Mouse (Mus musculus) G1E (cell line): ENCODE data around the gene Magi3. TPM values are rescaled to one million over a fixed set of nuclear protein-coding genes. Genes with fewer than 3 reads are reported as not detected.

Source experiments
- ATAC-seq: 2 replicates; pipeline ENCODE4 v1.8.0; 2016; ENCODE audit warnings: mild to moderate bottlenecking; ENCODE audit not compliant: insufficient number of reproducible peaks, poor library complexity, low FRiP score, severe bottlenecking; ENCODE audit errors: extremely low read depth
- DNase-seq: peaks from one replicate; pipeline ENCODE4 v3.0.0; 2012; ENCODE audit warnings: low spot score
- H3K27me3 ChIP-seq: 2 replicates; pipeline ENCODE4 v1.6.1; 2012; ENCODE audit warnings: mild to moderate bottlenecking, low read length, inconsistent platforms; ENCODE audit not compliant: insufficient read depth
- H3K36me3 ChIP-seq: replicated peaks from 2 replicates; pipeline ENCODE3; 2012; ENCODE audit warnings: mild to moderate bottlenecking, inconsistent platforms
- H3K4me1 ChIP-seq: 2 replicates; pipeline ENCODE4 v1.6.1; 2012; ENCODE audit warnings: low read depth, low read length, inconsistent platforms, mixed read lengths; ENCODE audit not compliant: insufficient read depth
- H3K4me3 ChIP-seq: 2 replicates; pipeline ENCODE4 v1.5.1; 2012; ENCODE audit warnings: low read depth, mild to moderate bottlenecking, inconsistent platforms, low read length, moderate library complexity, mixed read lengths
- H3K9me3 ChIP-seq: replicated peaks from 2 replicates; pipeline ENCODE4 v1.6.1; 2012; ENCODE audit warnings: inconsistent platforms
- CTCF ChIP-seq: IDR thresholded peaks from 2 replicates; pipeline ENCODE4 v1.5.1; 2012; ENCODE audit warnings: low read depth, low read length, inconsistent platforms, mixed read lengths
- GATA1 ChIP-seq: IDR thresholded peaks from 2 replicates; pipeline ENCODE4 v1.6.1; 2012; ENCODE audit warnings: borderline replicate concordance, low read length, inconsistent platforms, mixed read lengths
- GATA2 ChIP-seq: IDR thresholded peaks from 2 replicates; pipeline ENCODE4 v1.6.1; 2012; ENCODE audit warnings: low read depth, low read length, inconsistent platforms, borderline replicate concordance
- POLR2AphosphoS5 ChIP-seq: IDR thresholded peaks from 2 replicates; pipeline ENCODE4 v1.6.1; 2012; ENCODE audit warnings: low read depth, low read length, inconsistent platforms; ENCODE audit not compliant: insufficient replicate concordance
- TAL1 ChIP-seq: conservative IDR thresholded peaks from 2 replicates; pipeline ENCODE4 v1.6.1; 2012; ENCODE audit warnings: low read depth, low read length, inconsistent platforms, mixed read lengths
- polyA plus RNA-seq: library from polyadenylated mRNA; stranded (reverse); fragments of >175 nt; gene quantifications from 2 replicates; pipeline ENCODE4 v1.2.3, GENCODE M21; 2012
- total RNA-seq, 2 experiments: library from RNA; stranded (forward) in 1 of 2; stranded (reverse) in 1 of 2; fragments of 200-1000 nt in 1 of 2; fragments of >200 nt in 1 of 2; fragmentation: Nextera tagmentation in 1 of 2; gene quantifications; 2 replicates each; pipeline ENCODE4 v1.2.3; 2014 to 2017

Magi3 gene
- total and polyA plus RNA-seq, 3 experiments, result 0.16 TPM; not detected in 2

DNA sequence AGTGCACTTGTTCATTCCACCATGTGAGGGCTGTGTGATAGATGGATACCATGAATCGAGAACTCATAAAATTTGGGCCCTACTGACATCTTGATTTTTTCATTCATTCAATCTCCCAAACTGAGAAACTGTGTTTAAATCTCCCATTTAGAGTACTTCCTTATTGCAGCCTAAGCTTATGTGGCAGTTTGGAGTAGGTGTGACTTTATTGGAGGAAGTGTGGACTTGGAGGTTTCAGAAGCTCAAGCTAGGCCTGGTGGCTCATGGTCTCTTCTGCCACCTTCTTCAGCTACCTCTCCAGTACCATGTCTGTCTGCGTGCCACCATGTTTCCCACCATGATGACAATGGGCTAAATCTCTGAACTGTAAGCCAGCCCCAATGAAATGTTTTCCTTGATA is 15.9 kb upstream of the Magi3 start:
- Histone ChIP-seq H3K36me3 (no peaks in the 10 kb centered on the region), H3K4me1 (no peaks in the 10 kb centered on the region), H3K4me3 (no peak overlapping the region), H3K27me3 (no peaks in the 10 kb centered on the region), H3K9me3 (no peaks in the 10 kb centered on the region)
- no peak for ATAC-seq
- DNase-seq, result no peak
- TF ChIP-seq GATA2 (no peak), GATA1 (no peak), CTCF (no peak), TAL1 (no peak), POLR2AphosphoS5 (no peak)

DNA sequence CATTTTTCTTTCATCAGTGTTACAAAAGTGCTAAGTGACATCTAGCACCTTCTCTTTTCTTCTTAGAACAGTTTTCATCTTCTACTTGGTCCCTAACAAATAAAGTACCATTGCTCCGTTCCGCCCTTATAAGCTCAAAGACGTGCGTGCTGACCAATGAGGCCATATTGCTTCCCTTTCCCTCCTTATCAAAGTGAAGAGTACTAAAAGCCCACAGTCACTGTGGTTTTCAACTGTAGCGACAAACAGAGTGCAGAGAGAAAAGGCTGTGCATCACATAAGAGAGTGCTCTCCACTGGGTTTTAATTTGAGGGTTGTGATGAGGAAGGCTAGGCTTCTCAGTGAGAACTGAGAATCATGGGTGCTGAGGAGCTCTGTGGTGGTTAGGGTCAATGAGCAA is 14.9 kb upstream of the Magi3 start:
- no peak for TF ChIP-seq GATA1
- TF ChIP-seq TAL1, result no peak
- no peak for TF ChIP-seq POLR2AphosphoS5
- no peak for TF ChIP-seq CTCF
- no peak for TF ChIP-seq GATA2
- no peak for ATAC-seq
- no peaks in the 10 kb centered on the region for H3K9me3 ChIP-seq

DNA sequence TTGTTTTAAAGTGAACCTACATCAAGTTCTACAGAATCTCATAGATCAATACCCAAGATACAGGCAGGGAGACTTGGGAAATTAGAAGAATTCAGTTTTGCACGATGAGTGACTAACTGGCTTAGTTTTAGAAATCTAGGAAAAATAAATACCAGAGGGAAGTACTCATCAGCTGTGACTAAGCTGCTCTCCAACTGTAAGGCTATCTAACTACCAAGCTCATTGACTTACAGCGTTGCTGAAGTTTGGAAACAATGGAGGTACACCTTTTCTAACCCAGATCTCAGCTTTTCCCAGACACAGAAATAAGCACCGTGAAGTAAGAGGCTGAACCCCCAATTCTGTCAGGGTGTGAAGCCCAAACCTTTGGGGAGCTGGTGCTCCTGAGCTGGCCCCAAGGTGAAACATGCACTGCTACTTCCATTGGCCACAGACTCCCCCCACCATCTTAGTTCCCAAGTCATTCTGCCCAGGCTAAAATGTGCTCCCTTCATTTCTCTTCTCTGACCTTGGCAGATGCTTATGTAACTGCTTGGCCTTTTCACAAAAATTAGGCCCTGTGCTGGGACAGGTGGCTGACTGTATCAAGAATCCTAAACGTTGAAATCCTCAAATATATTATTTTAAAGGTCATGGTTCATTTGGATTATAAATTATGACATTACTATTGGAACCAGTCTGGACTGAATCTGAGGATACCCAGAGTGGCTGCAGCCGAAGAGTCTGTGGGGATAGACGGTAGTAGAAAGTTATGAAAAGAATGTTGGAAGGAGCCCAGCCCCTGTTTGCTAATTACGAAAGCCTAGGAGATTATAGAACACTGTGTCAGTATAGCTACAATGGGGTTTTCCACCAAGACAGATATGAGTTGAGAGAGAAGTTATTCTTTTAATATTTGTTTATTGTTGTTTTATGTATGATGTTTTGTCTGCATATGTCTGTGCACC is 13.5 kb upstream of the Magi3 start:
- Histone ChIP-seq H3K4me1 (no peaks in the 10 kb centered on the region), H3K4me3 (no peak overlapping the region), H3K9me3 (no peaks in the 10 kb centered on the region), H3K27me3 (no peaks in the 10 kb centered on the region; the same call in 1 of the 2 replicates), H3K36me3 (no peaks in the 10 kb centered on the region)
- TF ChIP-seq GATA2 (no peak), GATA1 (no peak), POLR2AphosphoS5 (no peak), CTCF (no peak), TAL1 (no peak)
- ATAC-seq (no peak), DNase-seq (no peak)

More for the DNA sequence above, 14.9 kb upstream of the Magi3 start:
- H3K4me1 ChIP-seq, result no peaks in the 10 kb centered on the region
- H3K27me3 ChIP-seq, result no peaks in the 10 kb centered on the region
- H3K36me3 ChIP-seq, result no peaks in the 10 kb centered on the region
- H3K4me3 ChIP-seq, result no peak overlapping the region
- no peak for DNase-seq

DNA sequence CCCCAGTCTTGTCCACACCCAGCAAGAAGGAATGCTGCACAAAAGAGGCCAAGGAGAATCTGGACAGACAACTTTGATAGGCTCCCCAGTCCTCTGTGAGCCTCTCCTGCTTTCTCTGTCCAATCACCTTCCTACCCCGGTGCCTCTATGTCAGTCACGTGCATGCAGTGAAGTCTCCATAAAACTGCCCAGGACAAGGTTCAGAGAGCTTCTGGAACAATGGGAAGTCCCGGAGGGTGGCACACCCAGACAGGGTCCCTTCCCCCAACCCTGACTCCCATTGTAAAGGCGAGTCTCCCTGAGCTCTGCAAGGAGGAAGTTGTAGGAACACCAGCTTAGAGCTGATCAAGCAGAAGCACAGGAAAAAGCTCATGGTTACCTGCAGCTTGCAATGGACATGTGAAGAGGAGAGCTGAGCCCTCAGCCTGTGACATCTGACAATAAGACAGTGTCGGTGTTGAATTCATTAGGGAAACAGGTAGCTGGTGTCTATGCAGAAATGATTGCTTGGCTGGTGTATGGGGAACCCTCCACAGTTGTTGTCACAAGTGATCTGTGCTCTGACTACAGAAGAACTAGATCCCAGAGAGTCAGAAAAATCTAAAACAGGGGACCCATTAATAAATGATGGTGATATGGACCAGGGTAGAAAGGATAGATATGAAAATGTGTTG is 7.4 kb upstream of the Magi3 start:
- Histone ChIP-seq H3K4me3 (no peak overlapping the region), H3K9me3 (no peaks in the 10 kb centered on the region), H3K36me3 (no peaks in the 10 kb centered on the region), H3K27me3 (peaks cover 2% of the 10 kb centered on the region; the same call in 1 of the 2 replicates), H3K4me1 (no peaks in the 10 kb centered on the region)
- DNase-seq (no peak), ATAC-seq (no peak)
- TF ChIP-seq GATA1 (no peak), CTCF (no peak), GATA2 (no peak), TAL1 (no peak), POLR2AphosphoS5 (no peak)

DNA sequence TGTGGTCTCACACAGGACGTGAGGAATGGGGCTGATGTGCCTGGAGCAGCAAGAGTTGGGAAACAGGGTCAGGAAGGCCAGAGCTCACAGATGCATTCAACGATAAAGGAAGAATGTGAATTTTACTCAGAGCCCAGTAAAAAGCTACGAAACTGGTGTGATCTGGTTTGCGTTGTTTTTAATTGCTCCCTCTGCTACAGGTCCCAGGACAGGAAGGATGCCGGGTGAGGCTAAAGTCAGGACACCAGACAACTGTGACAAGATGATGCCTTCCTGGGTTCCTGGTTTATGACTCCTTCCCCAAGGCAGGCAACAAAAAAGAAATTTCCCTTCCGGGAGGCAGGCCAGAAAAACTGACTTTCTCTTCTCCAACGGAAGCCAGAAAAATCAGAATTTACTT is 6.6 kb upstream of the Magi3 start:
- peaks cover 2% of the 10 kb centered on the region; the same call in 1 of the 2 replicates for H3K27me3 ChIP-seq
- H3K9me3 ChIP-seq, result no peaks in the 10 kb centered on the region
- H3K4me1 ChIP-seq, result no peaks in the 10 kb centered on the region
- TF ChIP-seq CTCF (no peak), TAL1 (no peak)
- no peak overlapping the region for H3K4me3 ChIP-seq
- ATAC-seq (no peak), DNase-seq (no peak)
- H3K36me3 ChIP-seq, result no peaks in the 10 kb centered on the region

DNA sequence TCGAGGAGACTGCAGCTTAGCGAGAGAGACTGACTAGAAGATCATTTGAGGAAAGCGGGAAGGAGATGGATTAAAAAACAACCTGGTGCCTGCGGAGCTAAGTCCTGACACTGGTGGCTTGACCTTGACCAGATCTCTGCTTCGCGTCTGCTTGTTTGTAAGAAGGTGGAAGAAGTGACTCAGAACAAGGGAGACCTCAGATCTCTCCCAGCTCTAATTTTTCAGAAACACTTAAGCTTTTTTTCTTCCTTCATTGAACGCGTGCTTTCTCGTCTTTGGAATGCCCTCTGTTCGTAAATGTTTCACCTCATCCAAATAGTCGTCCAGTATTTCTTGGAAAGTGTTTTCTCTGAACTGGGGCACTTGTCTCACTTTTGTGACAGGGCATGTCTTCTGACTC is 982 bp upstream of the Magi3 start:
- DNase-seq (no peak), ATAC-seq (no peak)
- H3K4me3 ChIP-seq, result no peak overlapping the region
- H3K4me1 ChIP-seq, result no peaks in the 10 kb centered on the region
- peaks cover 7% of the 10 kb centered on the region; the same call in 1 of the 2 replicates for H3K27me3 ChIP-seq
- no peaks in the 10 kb centered on the region for H3K36me3 ChIP-seq
- peaks cover 11% of the 10 kb centered on the region for H3K9me3 ChIP-seq
- TF ChIP-seq GATA1 (no peak), POLR2AphosphoS5 (no peak), TAL1 (no peak), GATA2 (no peak), CTCF (no peak)
